Mouse (Mus musculus) CH12.LX (cell line): ENCODE results near the gene Clint1. TPM values are rescaled to one million over a fixed set of nuclear protein-coding genes. Genes with fewer than 3 reads are reported as not detected.
A peak's percentile ranks its signal among the peaks of the same experiment; 100 is the strongest.

Experiments used
- DNase-seq: peaks from one replicate; pipeline ENCODE4 v3.0.0-alpha.2; 2013; ENCODE audit errors: extremely low read depth
- H3K27ac ChIP-seq: 2 replicates; pipeline ENCODE4 v1.5.1; 2012; ENCODE audit warnings: low read depth, mild to moderate bottlenecking, control low read depth, moderate library complexity; ENCODE audit not compliant: insufficient read depth
- H3K27me3 ChIP-seq: replicated peaks from 2 replicates; pipeline ENCODE3; 2012; ENCODE audit warnings: inconsistent platforms
- H3K36me3 ChIP-seq, 2 experiments: replicated peaks in 1 of 2; 2 replicates each; pipeline versions ENCODE3 to v1.6.1; 2012; ENCODE audit warnings: inconsistent platforms in 1 of 2, low read length in 1 of 2, mild to moderate bottlenecking in 1 of 2, mixed read lengths in 1 of 2, moderate library complexity in 1 of 2; ENCODE audit not compliant: control insufficient read depth in 1 of 2, insufficient read depth in 1 of 2
- H3K4me1 ChIP-seq, 2 experiments: 2 replicates each; pipeline ENCODE4 v1.6.1; 2012; ENCODE audit warnings: inconsistent platforms in 1 of 2, moderate library complexity in 1 of 2; ENCODE audit not compliant: insufficient read depth in 2 of 2, control insufficient read depth in 1 of 2
- H3K4me2 ChIP-seq: 2 replicates; pipeline ENCODE4 v1.6.1; 2012; ENCODE audit warnings: low read depth, mild to moderate bottlenecking, control low read depth; ENCODE audit not compliant: poor library complexity, insufficient read depth, severe bottlenecking
- H3K4me3 ChIP-seq, 3 experiments: fragments of 150-350 bp in 1 of 3; sonication (generic) in 1 of 3; replicated peaks in 1 of 3; 2 replicates each; pipeline versions ENCODE3 to v1.5.1; 2011 to 2012; ENCODE audit warnings: low read depth in 2 of 3, low read length in 2 of 3, mild to moderate bottlenecking in 2 of 3, moderate library complexity in 2 of 3, control low read depth in 1 of 3, improper control_type of control experiment in 1 of 3, inconsistent platforms in 1 of 3, mixed read lengths in 1 of 3; ENCODE audit not compliant: poor library complexity in 1 of 3
- H3K79me2 ChIP-seq: replicated peaks from 2 replicates; pipeline ENCODE4 v1.6.1; 2012; ENCODE audit warnings: mild to moderate bottlenecking, moderate library complexity; ENCODE audit not compliant: control insufficient read depth, poor library complexity, insufficient read depth, severe bottlenecking; ENCODE audit errors: extremely low read depth
- H3K9ac ChIP-seq: 2 replicates; pipeline ENCODE4 v1.6.1; 2012; ENCODE audit warnings: low read depth, mild to moderate bottlenecking, control low read depth, moderate library complexity; ENCODE audit not compliant: insufficient read depth
- H3K9me3 ChIP-seq: replicated peaks from 2 replicates; pipeline ENCODE3; 2012; ENCODE audit warnings: low read length, inconsistent platforms, mixed read lengths
- BHLHE40 ChIP-seq: IDR thresholded peaks from 2 replicates; pipeline ENCODE4 v1.6.1; 2011; ENCODE audit warnings: mild to moderate bottlenecking, low read depth, low read length, improper control_type of control experiment
- IRF4 ChIP-seq: IDR thresholded peaks from 2 replicates; pipeline ENCODE4 v1.6.1; 2014; ENCODE audit warnings: low read depth, mild to moderate bottlenecking, inconsistent platforms, low read length, improper control_type of control experiment
- JUND ChIP-seq: conservative IDR thresholded peaks from 2 replicates; pipeline ENCODE4 v1.6.1; 2011; ENCODE audit warnings: low read depth, low read length, improper control_type of control experiment
- MAFK ChIP-seq: IDR thresholded peaks from 2 replicates; pipeline ENCODE4 v1.6.1; 2011; ENCODE audit warnings: low read length, improper control_type of control experiment; ENCODE audit not compliant: insufficient replicate concordance
- MAX ChIP-seq: IDR thresholded peaks from 2 replicates; pipeline ENCODE4 v1.6.1; 2011; ENCODE audit warnings: low read length, improper control_type of control experiment
- MXI1 ChIP-seq: IDR thresholded peaks from 2 replicates; pipeline ENCODE4 v1.6.1; 2011; ENCODE audit warnings: mild to moderate bottlenecking, low read depth, low read length, improper control_type of control experiment
- MYC ChIP-seq: IDR thresholded peaks from 2 replicates; pipeline ENCODE4 v1.6.1; 2011; ENCODE audit warnings: low read depth, mild to moderate bottlenecking, improper control_type of control experiment, low read length
- PAX5 ChIP-seq: IDR thresholded peaks from 2 replicates; pipeline ENCODE4 v1.6.1; 2012; ENCODE audit warnings: low read length, inconsistent platforms, mixed read lengths
- SIN3A ChIP-seq: IDR thresholded peaks from 2 replicates; pipeline ENCODE4 v1.6.1; 2012; ENCODE audit warnings: low read length, improper control_type of control experiment, inconsistent platforms
- TBP ChIP-seq: conservative IDR thresholded peaks from 2 replicates; pipeline ENCODE4 v1.6.1; 2011; ENCODE audit warnings: low read depth, low read length, improper control_type of control experiment
- TCF12 ChIP-seq: IDR thresholded peaks from 2 replicates; pipeline ENCODE4 v1.6.1; 2014; ENCODE audit warnings: low read depth, mild to moderate bottlenecking, inconsistent platforms, low read length, improper control_type of control experiment
- UBTF ChIP-seq: IDR thresholded peaks from 2 replicates; pipeline ENCODE4 v1.6.1; 2012; ENCODE audit warnings: low read depth, mild to moderate bottlenecking, inconsistent platforms, low read length, improper control_type of control experiment, moderate library complexity
- USF2 ChIP-seq: conservative IDR thresholded peaks from 2 replicates; pipeline ENCODE4 v1.6.1; 2011; ENCODE audit warnings: low read depth, low read length, improper control_type of control experiment
- ZKSCAN1 ChIP-seq: IDR thresholded peaks from 2 replicates; pipeline ENCODE4 v1.6.1; 2012; ENCODE audit warnings: low read depth, inconsistent platforms, low read length, improper control_type of control experiment, borderline replicate concordance
- ZMIZ1 ChIP-seq: IDR thresholded peaks from 2 replicates; pipeline ENCODE4 v1.6.1; 2012; ENCODE audit warnings: low read depth, mild to moderate bottlenecking, inconsistent platforms, low read length, improper control_type of control experiment
- ZNF384 ChIP-seq: IDR thresholded peaks from 2 replicates; pipeline ENCODE4 v1.6.1; 2012; ENCODE audit warnings: low read depth, low read length, improper control_type of control experiment, inconsistent platforms
- dilution Hi-C: fragments of 300-500 bp; cut with MboI; formaldehyde crosslinking; loops from 2 replicates; pipeline ENCODE4 v1.14.3; 2020; ENCODE audit warnings: low sequenced_read_pairs; ENCODE audit not compliant: extremely low pct_unique_long_range_greater_than_20kb, extremely low pct_ligation_motif_present
- in situ Hi-C: fragments of 300-500 bp; cut with MboI; formaldehyde crosslinking; loops from 3 replicates; pipeline ENCODE4 v1.14.3; 2019; ENCODE audit warnings: low sequenced_read_pairs, low pct_ligation_motif_present, low pct_unique_long_range_greater_than_20kb, mixed read lengths
- polyA plus RNA-seq: library from polyadenylated mRNA; unstranded; fragments of >175 nt; gene quantifications from 2 replicates; pipeline ENCODE4 v1.2.1, GENCODE M21; 2012; ENCODE audit warnings: low read depth; ENCODE audit not compliant: insufficient read length
- total RNA-seq, 2 experiments: library from RNA; depleted of rRNA; stranded (reverse); fragments of 300-350 nt in 1 of 2; fragments of >200 nt in 1 of 2; gene quantifications; 2 replicates each; pipeline ENCODE4 v1.2.3; 2012 to 2014

The Clint1 gene
- total and polyA plus RNA-seq, 3 experiments, result 54.1 to 137 (median 98.5) TPM

DNA sequence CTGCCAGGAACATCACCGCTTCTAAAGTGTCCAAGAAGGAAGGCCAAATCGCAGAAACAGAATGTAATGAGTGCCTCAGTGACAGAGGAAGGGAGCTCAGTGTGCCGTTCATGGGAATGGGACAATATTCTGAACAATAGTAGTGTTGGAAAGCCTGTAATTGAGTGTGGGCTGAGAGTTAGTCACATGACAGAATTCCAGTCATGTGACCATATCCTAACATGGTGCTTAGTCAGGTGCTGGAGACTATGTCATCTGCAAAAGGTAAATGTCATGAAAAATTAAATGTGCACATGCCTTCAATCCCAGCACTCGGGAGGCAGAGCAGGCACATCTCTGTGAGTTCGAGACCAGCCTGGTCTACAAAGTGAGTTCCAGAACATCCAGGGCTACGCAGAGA is 66.2 kb downstream of the Clint1 start:
- no peak for DNase-seq
- Histone ChIP-seq H3K27me3 (no peaks in the 10 kb centered on the region), H3K9me3 (no peaks in the 10 kb centered on the region), H3K4me1 (peaks cover 3% of the 10 kb centered on the region in 2 experiments; a peak in 3 of 4 replicates), H3K27ac (no peak overlapping the region), H3K4me2 (no peak overlapping the region), H3K4me3 (no peak overlapping the region), H3K9ac (no peak overlapping the region), H3K36me3 (peaks cover 0 to 1% of the 10 kb centered on the region in 2 experiments), H3K79me2 (no peaks in the 10 kb centered on the region)
- in situ Hi-C loops (no loop called here), dilution Hi-C loops (no loop called here)
- TF ChIP-seq SIN3A (no peak), TBP (no peak), USF2 (no peak; the same call in 1 of the 2 replicates), UBTF (no peak), MYC (no peak), ZNF384 (no peak), MAX (no peak), BHLHE40 (0 out of 2 replicates have a peak, but pooled peaks have one; percentile 23)

GRCm38 (mm10) chr11:45918836-45919235 is 67.0 kb downstream of the Clint1 start:
- H3K4me2 ChIP-seq, result no peak overlapping the region
- no peaks in the 10 kb centered on the region for H3K79me2 ChIP-seq
- H3K36me3 ChIP-seq, result no peaks in the 10 kb centered on the region
- DNase-seq, result peak; percentile 36
- peaks cover 3% of the 10 kb centered on the region in 2 experiments; a peak in 3 of 4 replicates for H3K4me1 ChIP-seq
- dilution Hi-C loops, result no loop called here
- H3K9ac ChIP-seq, result no peak overlapping the region
- H3K27me3 ChIP-seq, result no peaks in the 10 kb centered on the region
- no peak overlapping the region for H3K4me3 ChIP-seq
- no peak overlapping the region for H3K27ac ChIP-seq
- TF ChIP-seq UBTF (no peak), PAX5 (no peak), ZMIZ1 (no peak), MAFK (no peak), ZKSCAN1 (no peak), TCF12 (no peak), SIN3A (no peak), JUND (no peak), BHLHE40 (no peak), MXI1 (no peak), IRF4 (no peak)
- TF ChIP-seq, all 38 proteins: peak for 0
- no peaks in the 10 kb centered on the region for H3K9me3 ChIP-seq
- in situ Hi-C loops, result no loop called here
